Mouse (Mus musculus): Measurements from ENCODE around the gene B3galt6.

DNA sequence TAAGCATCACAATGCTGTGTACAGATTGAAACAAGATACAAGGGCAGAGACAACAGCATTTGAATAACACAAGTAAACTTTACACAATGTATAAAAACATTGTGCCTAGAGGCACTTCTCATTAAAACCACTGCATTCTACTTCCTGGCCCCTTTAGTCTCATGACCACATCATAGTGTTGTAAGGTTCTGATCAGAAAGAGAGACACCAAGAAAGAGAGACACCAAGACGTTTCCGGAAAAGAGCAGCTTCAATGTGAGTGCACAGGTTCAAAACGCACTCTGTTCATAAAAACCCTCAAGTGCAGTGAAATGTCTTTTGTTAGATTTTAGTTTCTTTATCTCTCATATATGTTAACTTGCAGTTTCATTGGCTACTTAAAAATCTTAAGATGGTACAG, 11.7 kb upstream of the B3galt6 start:
- TF ChIP-seq CTCF (IDR thresholded peaks at IDR 0.05; ENCODE audit: low read depth), result no peak
- TF ChIP-seq EP300 (optimal IDR thresholded peaks at IDR 0.05), result no peak

All from stomach, postnatal 0 days (tissue).